Mouse (Mus musculus) urinary bladder, postnatal 10 days (tissue): ENCODE measurements around the gene Zfp990.
"Not testable (repeated sequence)": the region's sequence is repeated elsewhere in the genome, so short reads cannot be mapped to it uniquely, and the experiment has no call there.

Experiments used
- DNase-seq: peaks from one replicate; pipeline ENCODE4 v3.0.0; 2022; ENCODE audit warnings: low spot score

The Zfp990 gene

GRCm38 (mm10) chr4:145586046-145586445 lies 75.5 kb downstream of the Zfp990 start:
- DNase-seq, result not testable (repeated sequence)
